Mouse (Mus musculus) bone marrow macrophage, adult 2 months (primary cell): ENCODE results near the gene Adgra1. TPM values are rescaled to one million over a fixed set of nuclear protein-coding genes. Genes with fewer than 3 reads are reported as not detected.

Source experiments
- H3K27ac ChIP-seq: 2 replicates; pipeline ENCODE4 v1.5.1; 2012; ENCODE audit warnings: low read depth, low read length; ENCODE audit not compliant: insufficient read depth
- H3K4me1 ChIP-seq: 2 replicates; pipeline ENCODE4 v1.6.1; 2012; ENCODE audit warnings: low read length; ENCODE audit not compliant: control insufficient read depth, insufficient read depth
- H3K4me3 ChIP-seq: 2 replicates; pipeline ENCODE4 v1.5.1; 2012; ENCODE audit warnings: mild to moderate bottlenecking, low read length, moderate library complexity; ENCODE audit not compliant: insufficient read depth
- CTCF ChIP-seq: IDR thresholded peaks from 2 replicates; pipeline ENCODE4 v1.5.1; 2012; ENCODE audit warnings: low read depth, mild to moderate bottlenecking, low read length, moderate library complexity
- POLR2A ChIP-seq: IDR thresholded peaks from 2 replicates; pipeline ENCODE4 v1.6.1; 2012; ENCODE audit warnings: mild to moderate bottlenecking, low read depth, low read length, borderline replicate concordance
- polyA plus RNA-seq: library from polyadenylated mRNA; stranded (reverse); fragments of >200 nt; gene quantifications from 2 replicates; pipeline ENCODE4 v1.2.4, GENCODE M21; 2012; ENCODE audit not compliant: missing spikeins, insufficient read depth, insufficient read length

Adgra1 gene
- polyA plus RNA-seq, 1 experiment = not detected

- no peak overlapping the region for H3K4me3 ChIP-seq
- H3K27ac ChIP-seq = no peak overlapping the region
- no peaks in the 10 kb centered on the region for H3K4me1 ChIP-seq
- no peak for TF ChIP-seq POLR2A
- no peak for TF ChIP-seq CTCF
Observed at GRCm38 (mm10) chr7:139813577-139814207, 20.3 kb upstream of the Adgra1 start.

- TF ChIP-seq CTCF = no peak
- no peak for TF ChIP-seq POLR2A
Observed at GRCm38 (mm10) chr7:139822301-139823010, 11.5 kb upstream of the Adgra1 start.

GRCm38 (mm10) chr7:139827687-139828086 is 6.3 kb upstream of the Adgra1 start:
- Histone ChIP-seq H3K4me1 (no peaks in the 10 kb centered on the region), H3K4me3 (no peak overlapping the region), H3K27ac (no peak overlapping the region)
- TF ChIP-seq POLR2A (no peak), CTCF (no peak)

More at GRCm38 (mm10) chr7:139822301-139823010, 11.5 kb upstream of the Adgra1 start:
- Histone ChIP-seq H3K4me3 (no peak overlapping the region), H3K27ac (no peak overlapping the region), H3K4me1 (no peaks in the 10 kb centered on the region)

GRCm38 (mm10) chr7:139833532-139833931 is 442 bp upstream of the Adgra1 start:
- TF ChIP-seq POLR2A (no peak), CTCF (no peak)
- H3K4me3 ChIP-seq = no peak overlapping the region
- H3K27ac ChIP-seq = no peak overlapping the region
- no peaks in the 10 kb centered on the region for H3K4me1 ChIP-seq

DNA sequence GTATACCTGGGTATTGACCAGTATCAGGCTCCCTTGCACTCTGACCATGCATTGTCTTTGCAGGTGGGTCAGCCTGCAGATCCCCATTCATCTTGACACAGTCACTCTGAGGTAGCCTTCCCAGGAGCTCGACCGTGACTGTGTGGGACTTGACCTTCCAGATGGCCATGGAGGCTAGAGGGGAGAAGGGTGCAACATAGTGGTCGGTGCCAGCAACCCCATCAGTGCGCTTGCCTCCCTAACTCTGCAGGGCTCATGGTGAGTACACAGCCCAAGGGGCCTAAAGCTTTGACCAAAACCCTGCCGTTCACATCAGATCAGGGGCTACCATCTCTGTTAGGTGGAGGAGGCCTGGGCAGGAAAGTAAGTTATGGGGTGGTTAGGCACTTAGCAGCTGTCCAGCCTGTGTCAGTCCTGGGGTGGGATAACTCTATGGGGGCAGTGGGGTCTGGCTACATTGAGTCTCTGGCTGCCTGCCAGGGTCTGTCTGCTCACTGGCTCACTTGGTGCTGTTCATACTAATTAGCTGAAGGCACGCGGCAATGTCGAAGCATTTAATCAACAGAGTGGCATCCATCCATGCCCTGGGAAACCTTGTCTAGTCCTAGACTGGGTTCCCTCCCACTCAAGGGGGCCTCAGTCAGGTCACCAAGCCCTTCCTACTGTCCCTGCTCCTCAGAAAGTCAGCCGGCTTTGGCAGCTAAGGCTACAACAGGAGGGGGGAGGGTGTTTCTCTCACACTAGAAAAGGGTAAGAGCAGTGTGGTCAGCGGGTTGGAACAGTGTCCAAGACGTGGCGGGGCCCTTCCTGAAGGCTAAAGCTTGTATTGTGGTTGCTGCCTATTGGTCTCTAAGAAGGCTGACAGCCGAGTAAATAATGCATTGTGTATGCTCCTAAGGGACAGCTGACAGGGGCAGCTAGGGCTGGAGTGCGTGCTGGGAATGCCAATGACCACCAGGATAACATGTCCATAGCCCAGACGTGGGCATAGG is 1.5 kb downstream of the Adgra1 start:
- Histone ChIP-seq H3K4me3 (no peak overlapping the region), H3K4me1 (no peaks in the 10 kb centered on the region), H3K27ac (no peak overlapping the region)
- no peak for TF ChIP-seq POLR2A
- no peak for TF ChIP-seq CTCF

GRCm38 (mm10) chr7:139840443-139841168 is 6.6 kb downstream of the Adgra1 start:
- Histone ChIP-seq H3K4me3 (no peak overlapping the region), H3K4me1 (no peaks in the 10 kb centered on the region), H3K27ac (no peak overlapping the region)
- TF ChIP-seq CTCF (no peak), POLR2A (no peak)

GRCm38 (mm10) chr7:139842397-139842796 is 8.4 kb downstream of the Adgra1 start:
- TF ChIP-seq POLR2A = no peak
- TF ChIP-seq CTCF = no peak
- no peak overlapping the region for H3K4me3 ChIP-seq
- H3K27ac ChIP-seq = no peak overlapping the region
- H3K4me1 ChIP-seq = no peaks in the 10 kb centered on the region

- no peak overlapping the region for H3K4me3 ChIP-seq
- TF ChIP-seq POLR2A = no peak
- no peak for TF ChIP-seq CTCF
Observed at GRCm38 (mm10) chr7:139843140-139843539, 9.2 kb downstream of the Adgra1 start.

DNA sequence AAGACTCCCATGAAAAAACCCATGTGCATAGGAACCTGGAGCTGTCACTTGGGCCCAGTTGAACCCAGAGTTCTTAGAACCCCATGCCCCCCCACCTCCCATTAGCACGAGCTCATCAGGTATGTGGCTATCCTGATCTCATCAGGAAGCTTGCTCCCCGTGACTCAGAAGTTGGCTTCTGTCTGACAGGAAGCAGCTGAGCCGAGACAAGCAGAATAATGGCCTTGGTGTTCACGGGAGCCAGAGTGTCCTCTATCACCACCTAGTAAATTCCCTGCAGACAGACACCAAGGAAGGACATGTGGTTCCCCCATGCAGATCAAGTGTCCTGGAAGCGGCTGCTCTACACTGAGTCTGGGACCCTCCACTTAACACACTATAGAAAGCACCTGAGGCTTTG is 9.8 kb downstream of the Adgra1 start:
- TF ChIP-seq CTCF = no peak
- TF ChIP-seq POLR2A = no peak
- H3K4me1 ChIP-seq = no peaks in the 10 kb centered on the region
- H3K4me3 ChIP-seq = no peak overlapping the region
- H3K27ac ChIP-seq = no peak overlapping the region

More at GRCm38 (mm10) chr7:139843140-139843539, 9.2 kb downstream of the Adgra1 start:
- H3K27ac ChIP-seq = no peak overlapping the region
- H3K4me1 ChIP-seq = no peaks in the 10 kb centered on the region
